Mouse (Mus musculus): ENCODE measurements around the gene Golph3. TPM values are rescaled to one million over a fixed set of nuclear protein-coding genes. Genes with fewer than 3 reads are reported as not detected.

Gene Golph3
- polyA plus RNA-seq (2012) = 399 and 422 TPM in 2 replicates

DNA sequence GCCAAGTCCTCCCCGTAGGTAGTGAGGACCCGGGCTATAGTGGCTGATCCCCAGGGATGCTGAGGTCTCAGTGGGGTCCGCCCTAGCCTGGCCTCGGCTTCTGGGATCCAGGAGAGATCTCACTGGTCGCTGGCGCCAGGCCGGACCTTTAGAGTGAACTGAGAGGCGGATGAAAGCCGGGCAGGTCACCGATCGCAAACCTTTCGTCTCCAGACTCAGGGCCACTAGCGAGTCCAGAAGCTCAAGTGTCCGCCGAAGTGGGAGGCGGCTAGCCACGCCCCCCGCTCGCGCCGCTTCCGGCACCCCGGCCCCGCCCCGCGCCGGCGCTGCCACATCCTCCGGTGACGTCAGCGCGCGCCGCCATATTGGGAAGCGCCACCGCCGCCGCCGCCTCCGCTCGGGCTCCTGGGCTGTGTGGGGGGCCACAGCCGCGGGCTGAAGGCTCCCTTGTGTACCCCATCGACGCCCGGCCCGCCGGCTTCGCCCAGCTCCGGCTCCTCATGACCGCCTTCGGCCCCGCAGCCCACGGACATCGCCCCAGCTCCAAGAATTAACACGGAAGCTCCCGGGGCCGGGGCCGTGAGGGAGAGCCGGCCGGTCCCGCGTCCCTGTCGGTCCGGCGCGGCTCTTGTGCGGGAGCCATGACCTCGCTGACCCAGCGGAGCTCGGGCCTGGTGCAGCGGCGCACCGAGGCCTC lies at the start of gene Golph3:
Gene Golph3 (plus strand): TSS at position 360 of the 697 bp plus-strand sequence.

DNA sequence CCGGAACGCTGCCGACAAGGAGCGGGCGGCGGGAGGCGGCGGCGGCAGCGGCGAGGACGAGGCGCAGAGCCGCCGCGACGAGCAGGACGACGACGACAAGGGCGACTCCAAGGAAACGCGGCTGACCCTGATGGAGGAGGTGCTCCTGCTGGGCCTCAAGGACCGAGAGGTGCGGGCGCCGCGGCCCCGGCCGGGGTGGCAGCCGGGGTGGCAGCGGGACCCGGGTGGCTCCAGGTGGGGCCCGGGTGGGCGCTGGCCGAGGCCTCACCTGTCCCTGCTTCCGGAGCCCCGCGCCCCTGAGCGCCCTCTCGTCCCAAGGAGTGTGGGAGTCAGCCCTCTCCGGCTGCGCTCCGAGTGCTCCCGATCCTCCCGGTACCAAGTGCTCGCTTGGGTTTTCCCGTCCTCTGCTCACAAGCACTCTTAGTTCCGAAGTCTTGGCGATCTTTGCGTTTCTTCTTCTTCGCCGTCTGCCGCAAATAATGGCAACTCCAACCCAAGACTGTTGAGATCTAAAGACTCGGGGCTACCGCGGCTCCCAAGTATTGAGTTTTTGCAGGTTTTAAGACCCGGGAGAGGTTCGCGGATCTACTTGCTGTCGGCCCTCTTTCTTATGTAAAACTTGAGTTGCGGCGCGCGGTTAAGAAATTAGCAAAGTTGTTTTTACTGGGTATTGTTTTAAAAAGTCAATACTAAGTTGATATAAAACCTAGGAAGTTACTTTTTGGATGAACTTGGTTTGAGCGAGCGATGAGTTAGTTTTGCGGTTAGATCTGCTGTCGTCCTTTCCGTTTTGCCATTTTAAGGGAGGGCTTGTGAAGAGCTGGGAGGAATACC lies 755 bp downstream of the Golph3 start, which contains the start of gene 1810049J17Rik:
Gene 1810049J17Rik (minus strand): TSS at position 112 of the 834 bp plus-strand sequence.

Other genes starting within 250 kb of the Golph3 start
- 40.0 and 46.9 TPM in 2 replicates for gene Zfr, start 203.6 kb upstream of the Golph3 start, polyA plus RNA-seq (2012)
- gene Mtmr12, start 116.4 kb upstream of the Golph3 start, polyA plus RNA-seq (2012) = 6.1 and 6.2 TPM in 2 replicates
- 1.7 and 2.1 TPM in 2 replicates for gene 1810049J17Rik, start 449 bp downstream of the Golph3 start, polyA plus RNA-seq (2012)